Mouse (Mus musculus): ENCODE data around the gene Phf7.

The Phf7 gene

GRCm38 (mm10) chr14:31199599-31199998, 51.5 kb downstream of the Phf7 start:
- DNase-seq (ENCODE audit: low read depth, low spot score): no peak

GRCm38 (mm10) chr14:31197547-31198516, 53.3 kb downstream of the Phf7 start:
- DNase-seq (ENCODE audit: low read depth, low spot score): peak; percentile 21

DNA sequence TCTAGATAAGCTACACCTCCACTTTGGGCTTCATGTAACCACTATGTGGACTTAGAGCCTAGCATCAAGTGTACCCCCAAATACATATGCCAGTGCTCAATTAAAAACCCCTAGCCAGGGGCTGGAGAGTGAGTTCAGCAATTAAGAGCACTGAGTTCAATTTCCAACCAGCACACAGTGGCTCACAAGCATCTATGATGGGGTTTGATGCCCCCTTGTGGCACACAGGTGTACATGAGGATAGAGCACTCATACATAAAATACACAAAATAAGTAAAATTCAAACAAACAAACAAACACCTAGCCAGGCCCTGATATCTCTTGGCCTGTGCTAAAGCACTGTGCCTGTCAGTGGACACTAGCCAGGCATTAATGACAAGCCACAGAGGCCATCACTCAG, 55.1 kb downstream of the Phf7 start:
- peak; percentile 60 for DNase-seq (ENCODE audit: low read depth, low spot score)

GRCm38 (mm10) chr14:31195521-31195920, 55.6 kb downstream of the Phf7 start:
- no peak for DNase-seq (ENCODE audit: low read depth, low spot score)

- no peak for DNase-seq (ENCODE audit: low read depth, low spot score)
Observed at GRCm38 (mm10) chr14:31194891-31195513, 56.1 kb downstream of the Phf7 start.

DNA sequence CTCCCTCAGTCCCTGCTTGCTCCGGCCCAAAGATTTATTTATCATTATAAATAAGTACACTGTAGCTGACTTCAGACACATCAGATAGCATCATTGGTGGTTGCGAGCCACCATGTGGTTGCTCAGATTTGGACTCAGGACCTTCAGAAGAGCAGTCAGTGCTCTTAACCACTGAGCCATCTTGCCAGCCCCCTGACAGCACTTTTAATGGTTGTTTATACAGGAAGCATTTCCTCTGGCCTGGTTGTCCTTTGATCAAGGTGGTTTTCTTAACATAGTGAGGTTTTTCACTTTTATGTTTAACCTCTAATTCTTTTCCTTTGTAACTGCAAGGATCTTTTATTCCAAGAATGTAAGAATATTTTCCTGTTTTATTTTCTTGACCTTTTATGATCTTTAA, 56.7 kb downstream of the Phf7 start:
- no peak for DNase-seq (ENCODE audit: low read depth, low spot score)

GRCm38 (mm10) chr14:31193791-31194190, 57.3 kb downstream of the Phf7 start:
- no peak for DNase-seq (ENCODE audit: low read depth, low spot score)

DNA sequence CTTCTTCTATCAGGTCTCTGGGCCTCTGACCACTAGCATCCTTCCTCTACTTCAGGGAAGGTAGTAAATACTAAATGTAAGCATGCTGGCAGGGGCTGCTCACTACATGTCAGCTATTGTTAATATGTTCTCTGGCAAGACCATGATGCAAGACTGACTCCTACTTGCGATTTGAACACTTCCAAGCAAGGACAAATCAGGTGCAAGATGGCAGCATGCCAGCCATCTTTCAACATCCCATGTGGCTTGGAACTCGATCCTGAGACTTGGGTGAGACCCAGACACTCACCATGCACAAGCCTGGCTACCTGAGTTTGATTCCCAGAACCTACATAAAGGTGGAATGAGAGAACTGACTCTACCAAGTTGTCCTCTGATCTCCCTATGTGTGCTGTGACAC, 59.2 kb downstream of the Phf7 start:
- DNase-seq (ENCODE audit: low read depth, low spot score): no peak

DNA sequence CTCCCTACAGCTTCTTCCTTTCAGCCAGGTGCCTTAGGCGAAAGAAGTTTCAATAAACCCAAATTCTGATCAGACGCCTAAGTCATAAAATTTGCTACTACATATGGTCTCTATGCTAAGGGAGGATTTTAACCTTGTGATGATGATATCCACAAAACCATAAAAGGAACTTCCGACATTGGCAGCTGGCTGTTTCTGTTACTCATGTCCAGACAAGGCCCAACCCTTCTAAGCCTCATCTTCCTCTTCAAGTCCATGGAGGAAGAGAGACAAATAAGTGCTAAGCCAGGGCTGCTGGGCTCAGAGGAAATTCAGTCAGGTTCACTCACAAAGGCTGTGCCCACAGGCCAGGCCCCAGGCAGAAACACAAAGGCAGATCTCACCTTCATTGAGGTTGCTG, 61.8 kb downstream of the Phf7 start:
- DNase-seq (ENCODE audit: low read depth, low spot score): no peak

GRCm38 (mm10) chr14:31188771-31189181, 62.3 kb downstream of the Phf7 start:
- no peak for DNase-seq (ENCODE audit: low read depth, low spot score)

All from ZHBTc4 (cell line).